Mouse (Mus musculus) intestine, embryonic 16.5 days (tissue): Measurements from ENCODE around the gene Aven. TPM values are rescaled to one million over a fixed set of nuclear protein-coding genes. Genes with fewer than 3 reads are reported as not detected.

Experiments used
- ATAC-seq: fragments of 200-750 bp; cut with Nextera tagmentation; 2 replicates; pipeline ENCODE4 v1.8.0; 2017; ENCODE audit warnings: moderate TSS enrichment, moderate library complexity
- H3K27ac ChIP-seq: fragments of 300-500 bp; sonication (generic); 2 replicates; pipeline ENCODE4 v1.5.1; 2014; ENCODE audit warnings: mild to moderate bottlenecking, low read length
- H3K27me3 ChIP-seq: fragments of 300-500 bp; sonication (generic); replicated peaks from 2 replicates; pipeline ENCODE4 v1.6.1; 2014; ENCODE audit warnings: low read length, control low read depth, mixed read lengths; ENCODE audit not compliant: control insufficient read depth, insufficient read depth
- H3K36me3 ChIP-seq: fragments of 300-500 bp; sonication (generic); 2 replicates; pipeline ENCODE4 v1.6.1; 2014; ENCODE audit warnings: low read length, control low read depth; ENCODE audit not compliant: control insufficient read depth, insufficient read depth
- H3K4me1 ChIP-seq: fragments of 300-500 bp; sonication (generic); 2 replicates; pipeline ENCODE4 v1.6.1; 2014; ENCODE audit warnings: low read length, control low read depth, mixed read lengths; ENCODE audit not compliant: control insufficient read depth, insufficient read depth
- H3K4me2 ChIP-seq: fragments of 300-500 bp; sonication (generic); 2 replicates; pipeline ENCODE4 v1.6.1; 2014; ENCODE audit warnings: low read depth, low read length, control low read depth
- H3K4me3 ChIP-seq: fragments of 300-500 bp; sonication (generic); 2 replicates; pipeline ENCODE4 v1.5.1; 2014; ENCODE audit warnings: mild to moderate bottlenecking, low read length
- H3K9ac ChIP-seq: fragments of 300-500 bp; sonication (generic); 2 replicates; pipeline ENCODE4 v1.6.1; 2014; ENCODE audit warnings: low read depth, low read length
- H3K9me3 ChIP-seq: fragments of 300-500 bp; sonication (generic); 2 replicates; pipeline ENCODE4 v1.6.1; 2016; ENCODE audit warnings: low read length, control low read depth; ENCODE audit not compliant: control insufficient read depth
- WGBS: fragments of 180-500 bp; shearing (Covaris S2); extraction: QIAGEN DNeasy Blood & Tissue Kit; methylation state at CpG from one replicate; pipeline ENCODE4 v1.1.7; 2014; 5-methylcytosine and 5-hydroxymethylcytosine counted together
- microRNA-seq: library from miRNA; unstranded; fragments of <30 nt; microRNA quantifications from one replicate; pipeline ENCODE4, GENCODE M21; 2016
- polyA plus RNA-seq: library from polyadenylated mRNA; unstranded; fragments of >200 nt; fragmentation: Nextera tagmentation; extraction: Ambion mirVana; gene quantifications from 2 replicates; pipeline ENCODE4 v1.2.1, GENCODE M21; 2015

Gene Aven
- polyA plus RNA-seq, 1 experiment from 2014 or later: 1.7 TPM

GRCm38 (mm10) chr2:112669461-112669860, 176.7 kb downstream of the Aven start:
- Histone ChIP-seq H3K9me3 (no peaks in the 10 kb centered on the region), H3K36me3 (no peaks in the 10 kb centered on the region), H3K4me3 (no peak overlapping the region), H3K4me1 (no peaks in the 10 kb centered on the region), H3K9ac (no peak overlapping the region), H3K4me2 (no peak overlapping the region), H3K27me3 (no peaks in the 10 kb centered on the region), H3K27ac (no peak overlapping the region)
- WGBS: 58% methylated on average over 3 of the region's 3 CpGs
- ATAC-seq: no peak

GRCm38 (mm10) chr2:112676175-112676574, 183.4 kb downstream of the Aven start:
- Histone ChIP-seq H3K27ac (no peak overlapping the region), H3K36me3 (no peaks in the 10 kb centered on the region), H3K4me2 (no peak overlapping the region), H3K27me3 (no peaks in the 10 kb centered on the region), H3K9me3 (no peaks in the 10 kb centered on the region), H3K4me1 (no peaks in the 10 kb centered on the region), H3K9ac (no peak overlapping the region), H3K4me3 (no peak overlapping the region)
- no peak for ATAC-seq
- 73% methylated on average over 2 of the region's 2 CpGs for WGBS

- Histone ChIP-seq H3K36me3 (no peaks in the 10 kb centered on the region), H3K27ac (no peak overlapping the region), H3K9me3 (no peaks in the 10 kb centered on the region), H3K4me1 (no peaks in the 10 kb centered on the region), H3K9ac (no peak overlapping the region), H3K27me3 (no peaks in the 10 kb centered on the region), H3K4me3 (no peak overlapping the region), H3K4me2 (no peak overlapping the region)
- no peak for ATAC-seq
- 61% methylated on average over 1 of the region's 1 CpGs for WGBS
Measured at GRCm38 (mm10) chr2:112676721-112677120, 184.0 kb downstream of the Aven start.

GRCm38 (mm10) chr2:112677246-112677645, 184.5 kb downstream of the Aven start:
- Histone ChIP-seq H3K27ac (no peak overlapping the region), H3K4me1 (no peaks in the 10 kb centered on the region), H3K9me3 (no peaks in the 10 kb centered on the region), H3K4me3 (no peak overlapping the region), H3K9ac (no peak overlapping the region), H3K36me3 (no peaks in the 10 kb centered on the region), H3K4me2 (no peak overlapping the region), H3K27me3 (no peaks in the 10 kb centered on the region)
- 66% methylated on average over 1 of the region's 1 CpGs for WGBS
- no peak for ATAC-seq

GRCm38 (mm10) chr2:112681817-112682216, 189.1 kb downstream of the Aven start:
- Histone ChIP-seq H3K27me3 (no peaks in the 10 kb centered on the region), H3K9ac (no peak overlapping the region), H3K4me3 (no peak overlapping the region), H3K4me1 (no peaks in the 10 kb centered on the region), H3K36me3 (no peaks in the 10 kb centered on the region), H3K9me3 (no peaks in the 10 kb centered on the region), H3K27ac (no peak overlapping the region), H3K4me2 (no peak overlapping the region)
- WGBS: 81% methylated on average over 5 of the region's 5 CpGs
- no peak for ATAC-seq

Small RNA genes lying within 50 kb of the gene (microRNA-seq; reads per million reads assigned to microRNA genes)
- gene Gm44374: not detected

Other genes starting within 250 kb of the Aven start
- 0.04 TPM in 1 of 2 replicates, not detected in the other for gene Nutm1, start 233.7 kb upstream of the Aven start, polyA plus RNA-seq
- 214 and 238 TPM in 2 replicates for gene Nop10, start 231.0 kb upstream of the Aven start, polyA plus RNA-seq
- 11.9 and 14.9 TPM in 2 replicates for gene Slc12a6, start 227.1 kb upstream of the Aven start, polyA plus RNA-seq
- not detected in 2 replicates for gene Gm21985, start 226.7 kb upstream of the Aven start, polyA plus RNA-seq
- gene Emc4, start 124.9 kb upstream of the Aven start, polyA plus RNA-seq: 113 and 118 TPM in 2 replicates
- gene Katnbl1, start 113.8 kb upstream of the Aven start, polyA plus RNA-seq: 31.9 and 33.9 TPM in 2 replicates
- gene Emc7, start 38.0 kb upstream of the Aven start, polyA plus RNA-seq: 19.2 and 20.1 TPM in 2 replicates
- gene Chrm5, start 12.2 kb upstream of the Aven start, polyA plus RNA-seq: not detected in 2 replicates